9 mouse cellular contexts compared by ENCODE assay signal in the genomic region with DNA sequence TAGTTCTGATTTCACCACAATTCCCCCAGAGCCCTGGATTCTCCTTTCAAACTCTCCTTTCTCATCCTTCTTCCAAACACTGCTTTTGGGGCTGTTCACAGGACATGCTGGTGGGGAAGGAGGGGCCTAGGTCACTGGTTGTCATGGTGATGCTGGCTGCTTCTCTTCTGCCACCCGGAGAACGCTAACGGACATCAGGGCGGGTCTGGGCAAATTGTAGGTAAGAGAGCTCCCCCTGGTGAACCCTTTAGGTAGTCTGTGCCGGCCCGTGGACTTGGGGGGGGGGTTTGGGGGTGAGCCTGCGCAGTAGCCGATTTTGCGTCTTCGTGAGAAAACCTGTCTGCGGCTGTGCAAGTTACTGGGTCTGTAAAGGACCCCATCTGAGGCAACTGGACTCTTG. TPM values are rescaled to one million over a fixed set of nuclear protein-coding genes. Genes with fewer than 3 reads are reported as not detected.
DNase-seq lines count a peak whose midpoint lies in the region; ATAC-seq and TF ChIP-seq lines count a peak whose summit lies in the region.
"Had no signal": no experiment of that assay in that cellular context is flagged by ENCODE, and none has a peak within 500 bp of the region (broad histone marks: within the 10 kb centered on the region; RNA-seq: fewer than 3 reads in every experiment).

No protein-coding gene starts in this region.

- peak; percentile 64 for DNase-seq in layer of hippocampus, adult 11-12 months (ENCODE audit: low spot score)
- DNase-seq in layer of hippocampus, adult 9-10 months (ENCODE audit: low spot score), result no peak
- DNase-seq in embryo, embryonic 11.5 days (ENCODE audit: low read depth, low spot score), result peak; percentile 59
- peak; percentile 98 for DNase-seq in heart, adult 11 months
- peak; percentile 71 for DNase-seq in left cerebral cortex, postnatal 4 days
- peak; percentile 77 for DNase-seq in midbrain, embryonic 10.5 days (ENCODE audit: low spot score)
- DNase-seq in skeletal muscle tissue, adult 2 months (ENCODE audit: low read depth, low spot score), result peak; percentile 62

- no peaks in the 10 kb centered on the region for H3K9me3 ChIP-seq in intestine, postnatal 0 days (ENCODE audit: control insufficient read depth)
- peaks cover 21% of the 10 kb centered on the region; the same call in 1 of the 2 replicates for H3K9me3 ChIP-seq in midbrain, embryonic 10.5 days (replicated peaks)

- no peak overlapping the region for H3K27ac ChIP-seq in intestine, postnatal 0 days (ENCODE audit: low read depth, low read length)
- H3K27ac ChIP-seq in midbrain, embryonic 10.5 days (replicated peaks), result no peak overlapping the region

- no peaks in the 10 kb centered on the region for H3K4me1 ChIP-seq in intestine, postnatal 0 days (replicated peaks; ENCODE audit: control insufficient read depth, insufficient read depth, low read length)
- peaks cover 26% of the 10 kb centered on the region for H3K4me1 ChIP-seq in midbrain, embryonic 10.5 days

- peak overlapping the region; percentile 77 for H3K4me2 ChIP-seq in intestine, postnatal 0 days (replicated peaks; ENCODE audit: low read depth)

- H3K36me3 ChIP-seq in intestine, postnatal 0 days (ENCODE audit: control insufficient read depth, insufficient read depth), result no peaks in the 10 kb centered on the region
- peaks cover 15% of the 10 kb centered on the region for H3K36me3 ChIP-seq in midbrain, embryonic 10.5 days

- TF ChIP-seq CTCF in intestine, postnatal 0 days (IDR thresholded peaks at IDR 0.05; ENCODE audit: low read depth), result peak; percentile 74

- H3K4me3 ChIP-seq in intestine, postnatal 0 days (ENCODE audit: low read depth, low read length), result no peak overlapping the region
- H3K4me3 ChIP-seq in midbrain, embryonic 10.5 days, result peak overlapping the region; percentile 66

- no peaks in the 10 kb centered on the region for H3K27me3 ChIP-seq in intestine, postnatal 0 days (replicated peaks; ENCODE audit: control insufficient read depth, insufficient read depth, low read length)
- no peaks in the 10 kb centered on the region for H3K27me3 ChIP-seq in midbrain, embryonic 10.5 days (ENCODE audit: low read depth, poor library complexity, severe bottlenecking)

- WGBS in intestine, postnatal 0 days, result 23% methylated on average over 11 of the region's 11 CpGs
- 21% methylated on average over 11 of the region's 11 CpGs for WGBS in midbrain, embryonic 10.5 days

- intact Hi-C loops in left cerebral cortex, postnatal 4 days (cut with DNase I), result no loop called here

- no peak for ATAC-seq in intestine, postnatal 0 days

- H3K9ac ChIP-seq in intestine, postnatal 0 days (ENCODE audit: low read depth, low read length), result no peak overlapping the region

RNA-seq across cellular contexts. Expression of a gene that starts 1.8 kb away (rescaled TPM):
- 9.2 and 10.2 TPM in 2 replicates for polyA plus RNA-seq in intestine, postnatal 0 days (2015; fragmentation: Nextera tagmentation; extraction: Ambion mirVana)
- total RNA-seq in left cerebral cortex, postnatal 4 days (2021), result 10 to 100 TPM; 25.4 to 27.2 TPM
- 14.0 and 16.5 TPM in 2 replicates for polyA plus RNA-seq in midbrain, embryonic 10.5 days (2016; fragmentation: Nextera tagmentation; extraction: Ambion mirVana)

RNA-seq across cellular contexts. Expression of a gene that starts 4.0 kb away (rescaled TPM):
- 24.3 and 27.0 TPM in 2 replicates for polyA plus RNA-seq in intestine, postnatal 0 days (2015; fragmentation: Nextera tagmentation; extraction: Ambion mirVana)
- total RNA-seq in left cerebral cortex, postnatal 4 days (2021), result 10 to 100 TPM; 40.5 to 41.7 TPM
- 28.3 and 31.4 TPM in 2 replicates for polyA plus RNA-seq in midbrain, embryonic 10.5 days (2016; fragmentation: Nextera tagmentation; extraction: Ambion mirVana)

RNA-seq across cellular contexts. Expression of a gene that starts 19.2 kb away (rescaled TPM):
- 63.1 and 64.3 TPM in 2 replicates for polyA plus RNA-seq in intestine, postnatal 0 days (2015; fragmentation: Nextera tagmentation; extraction: Ambion mirVana)
- 10 to 100 TPM; 92.7 to 98.2 TPM for total RNA-seq in left cerebral cortex, postnatal 4 days (2021)
- 132 and 146 TPM in 2 replicates for polyA plus RNA-seq in midbrain, embryonic 10.5 days (2016; fragmentation: Nextera tagmentation; extraction: Ambion mirVana)

RNA-seq across cellular contexts. Expression of a gene that starts 19.3 kb away (rescaled TPM):
- polyA plus RNA-seq in intestine, postnatal 0 days (2015; fragmentation: Nextera tagmentation; extraction: Ambion mirVana), result 106 and 109 TPM in 2 replicates
- total RNA-seq in left cerebral cortex, postnatal 4 days (2021), result 10 to 100 TPM; 46.6 to 54.4 TPM
- polyA plus RNA-seq in midbrain, embryonic 10.5 days (2016; fragmentation: Nextera tagmentation; extraction: Ambion mirVana), result 193 and 203 TPM in 2 replicates

RNA-seq across cellular contexts. Expression of a gene that starts 27.8 kb away (rescaled TPM):
- polyA plus RNA-seq in intestine, postnatal 0 days (2015; fragmentation: Nextera tagmentation; extraction: Ambion mirVana), result not detected in 2 replicates
- not detected for total RNA-seq in left cerebral cortex, postnatal 4 days (2021)
- polyA plus RNA-seq in midbrain, embryonic 10.5 days (2016; fragmentation: Nextera tagmentation; extraction: Ambion mirVana), result not detected in 2 replicates
- polyA plus RNA-seq: C2C12 had no signal
